Mouse (Mus musculus) lung, embryonic 14.5 days (tissue): ENCODE results near the gene Dok5. TPM values are rescaled to one million over a fixed set of nuclear protein-coding genes. Genes with fewer than 3 reads are reported as not detected.

Source experiments
- ATAC-seq: fragments of 200-750 bp; cut with Nextera tagmentation; 2 replicates; pipeline ENCODE4 v1.8.0; 2017; ENCODE audit warnings: mild to moderate bottlenecking, moderate TSS enrichment, moderate library complexity; ENCODE audit not compliant: insufficient read depth
- DNase-seq: peaks from one replicate; pipeline ENCODE4 v3.0.0-alpha.2; 2015
- H3K27ac ChIP-seq: fragments of 300-500 bp; sonication (generic); 2 replicates; pipeline ENCODE4 v1.5.1; 2014; ENCODE audit warnings: low read depth, mild to moderate bottlenecking, moderate library complexity
- H3K27me3 ChIP-seq: fragments of 300-500 bp; sonication (generic); 2 replicates; pipeline ENCODE4 v1.6.1; 2014; ENCODE audit warnings: low read length, control low read depth; ENCODE audit not compliant: insufficient read depth
- H3K36me3 ChIP-seq: fragments of 300-500 bp; sonication (generic); 2 replicates; pipeline ENCODE4 v1.6.1; 2014; ENCODE audit warnings: control low read depth; ENCODE audit not compliant: insufficient read depth
- H3K4me1 ChIP-seq: fragments of 300-500 bp; sonication (generic); 2 replicates; pipeline ENCODE4 v1.6.1; 2014; ENCODE audit warnings: antibody characterized with exemption, control low read depth; ENCODE audit not compliant: insufficient read depth
- H3K4me2 ChIP-seq: fragments of 300-500 bp; sonication (generic); 2 replicates; pipeline ENCODE4 v1.6.1; 2014; ENCODE audit warnings: mild to moderate bottlenecking
- H3K4me3 ChIP-seq: fragments of 300-500 bp; sonication (generic); 2 replicates; pipeline ENCODE4 v1.5.1; 2014; ENCODE audit warnings: low read depth, low read length
- H3K9ac ChIP-seq: fragments of 300-500 bp; sonication (generic); 2 replicates; pipeline ENCODE4 v1.6.1; 2014
- H3K9me3 ChIP-seq: fragments of 300-500 bp; sonication (generic); 2 replicates; pipeline ENCODE4 v1.6.1; 2016; ENCODE audit warnings: low read depth, low read length, control low read depth
- CTCF ChIP-seq: IDR thresholded peaks from 2 replicates; pipeline ENCODE4 v1.5.1; 2016; ENCODE audit warnings: antibody characterized with exemption, low read depth
- WGBS: fragments of 180-500 bp; shearing (Covaris S2); extraction: QIAGEN DNeasy Blood & Tissue Kit; methylation state at CpG from one replicate; pipeline ENCODE4 v1.1.7; 2014; 5-methylcytosine and 5-hydroxymethylcytosine counted together
- polyA plus RNA-seq: library from polyadenylated mRNA; unstranded; fragments of >200 nt; fragmentation: Nextera tagmentation; extraction: Ambion mirVana; gene quantifications from 2 replicates; pipeline ENCODE4 v1.2.1, GENCODE M21; 2014

The Dok5 gene
- polyA plus RNA-seq, 1 experiment from 2014 or later: 0.83 TPM

- Histone ChIP-seq H3K4me3 (no peak overlapping the region), H3K27me3 (no peaks in the 10 kb centered on the region), H3K36me3 (no peaks in the 10 kb centered on the region), H3K9me3 (peaks cover 7% of the 10 kb centered on the region; the same call in 1 of the 2 replicates), H3K4me2 (no peak overlapping the region), H3K4me1 (no peaks in the 10 kb centered on the region), H3K27ac (peak overlapping the region; percentile 75; the same call in 1 of the 2 replicates), H3K9ac (no peak overlapping the region)
- 15% methylated on average over 8 of the region's 8 CpGs for WGBS
- DNase-seq (peak; percentile 52), ATAC-seq (peak; percentile 57; the same call in 1 of the 2 replicates)
- no peak for TF ChIP-seq CTCF
Observed at GRCm38 (mm10) chr2:170816302-170816701, 84.7 kb downstream of the Dok5 start.

- Histone ChIP-seq H3K4me2 (no peak overlapping the region), H3K27ac (peak overlapping the region; percentile 75), H3K36me3 (no peaks in the 10 kb centered on the region), H3K27me3 (no peaks in the 10 kb centered on the region), H3K4me3 (no peak overlapping the region), H3K9ac (no peak overlapping the region), H3K9me3 (peaks cover 7% of the 10 kb centered on the region; the same call in 1 of the 2 replicates), H3K4me1 (no peaks in the 10 kb centered on the region)
- ATAC-seq (peak; percentile 86), DNase-seq (peak; percentile 72)
- 26% methylated on average over 4 of the region's 4 CpGs for WGBS
- TF ChIP-seq CTCF: no peak
Observed at GRCm38 (mm10) chr2:170817112-170817703, 85.6 kb downstream of the Dok5 start.

GRCm38 (mm10) chr2:170826821-170827441 lies 95.3 kb downstream of the Dok5 start:
- ATAC-seq (peak; percentile 82), DNase-seq (peak; percentile 89)
- WGBS: 25% methylated on average over 17 of the region's 17 CpGs
- no peaks in the 10 kb centered on the region for H3K4me1 ChIP-seq
- H3K27ac ChIP-seq: peak overlapping the region; percentile 47; the same call in 1 of the 2 replicates
- no peaks in the 10 kb centered on the region for H3K36me3 ChIP-seq
- H3K9me3 ChIP-seq: no peaks in the 10 kb centered on the region
- H3K27me3 ChIP-seq: no peaks in the 10 kb centered on the region
- no peak overlapping the region for H3K9ac ChIP-seq
- no peak for TF ChIP-seq CTCF
- H3K4me3 ChIP-seq: no peak overlapping the region
- peak overlapping the region; percentile 40 for H3K4me2 ChIP-seq

GRCm38 (mm10) chr2:170828757-170829156 lies 97.2 kb downstream of the Dok5 start:
- Histone ChIP-seq H3K27me3 (no peaks in the 10 kb centered on the region), H3K4me2 (no peak overlapping the region), H3K4me3 (no peak overlapping the region), H3K27ac (no peak overlapping the region), H3K36me3 (no peaks in the 10 kb centered on the region), H3K9me3 (no peaks in the 10 kb centered on the region), H3K4me1 (no peaks in the 10 kb centered on the region), H3K9ac (no peak overlapping the region)
- ATAC-seq (no peak), DNase-seq (no peak)
- WGBS: 20% methylated on average over 7 of the region's 7 CpGs
- no peak for TF ChIP-seq CTCF

- ATAC-seq: 0 out of 2 replicates have a peak, but pooled peaks have one; percentile 45
- H3K9ac ChIP-seq: no peak overlapping the region
- H3K4me2 ChIP-seq: no peak overlapping the region
- no peaks in the 10 kb centered on the region for H3K27me3 ChIP-seq
- WGBS: 61% methylated on average over 6 of the region's 6 CpGs
- no peaks in the 10 kb centered on the region for H3K36me3 ChIP-seq
- H3K4me1 ChIP-seq: no peaks in the 10 kb centered on the region
- H3K27ac ChIP-seq: no peak overlapping the region
- H3K9me3 ChIP-seq: no peaks in the 10 kb centered on the region
- H3K4me3 ChIP-seq: no peak overlapping the region
- TF ChIP-seq CTCF: no peak
- peak; percentile 58 for DNase-seq
Observed at GRCm38 (mm10) chr2:170829191-170829611, 97.6 kb downstream of the Dok5 start.

GRCm38 (mm10) chr2:170829988-170830387 lies 98.4 kb downstream of the Dok5 start:
- ATAC-seq (no peak), DNase-seq (no peak)
- no peak overlapping the region for H3K4me3 ChIP-seq
- H3K27me3 ChIP-seq: no peaks in the 10 kb centered on the region
- H3K27ac ChIP-seq: no peak overlapping the region
- H3K4me1 ChIP-seq: no peaks in the 10 kb centered on the region
- no peak overlapping the region for H3K9ac ChIP-seq
- no peaks in the 10 kb centered on the region for H3K9me3 ChIP-seq
- WGBS: 80% methylated on average over 14 of the region's 14 CpGs
- no peak overlapping the region for H3K4me2 ChIP-seq
- no peaks in the 10 kb centered on the region for H3K36me3 ChIP-seq
- TF ChIP-seq CTCF: no peak

GRCm38 (mm10) chr2:170836862-170837261 lies 105.3 kb downstream of the Dok5 start:
- 71% methylated on average over 10 of the region's 10 CpGs for WGBS
- Histone ChIP-seq H3K9me3 (no peaks in the 10 kb centered on the region), H3K4me1 (no peaks in the 10 kb centered on the region), H3K36me3 (no peaks in the 10 kb centered on the region), H3K4me2 (no peak overlapping the region), H3K27me3 (no peaks in the 10 kb centered on the region), H3K27ac (no peak overlapping the region), H3K4me3 (no peak overlapping the region), H3K9ac (no peak overlapping the region)
- no peak for ATAC-seq
- TF ChIP-seq CTCF: no peak
- no peak for DNase-seq
